Mouse (Mus musculus) bone marrow macrophage, adult 2 months (primary cell): Measurements from ENCODE around the gene Fancl. TPM values are rescaled to one million over a fixed set of nuclear protein-coding genes. Genes with fewer than 3 reads are reported as not detected.

Experiments used
- H3K27ac ChIP-seq: 2 replicates; pipeline ENCODE4 v1.5.1; 2012; ENCODE audit warnings: low read depth, low read length; ENCODE audit not compliant: insufficient read depth
- H3K4me1 ChIP-seq: 2 replicates; pipeline ENCODE4 v1.6.1; 2012; ENCODE audit warnings: low read length; ENCODE audit not compliant: control insufficient read depth, insufficient read depth
- H3K4me3 ChIP-seq: 2 replicates; pipeline ENCODE4 v1.5.1; 2012; ENCODE audit warnings: mild to moderate bottlenecking, low read length, moderate library complexity; ENCODE audit not compliant: insufficient read depth
- CTCF ChIP-seq: IDR thresholded peaks from 2 replicates; pipeline ENCODE4 v1.5.1; 2012; ENCODE audit warnings: low read depth, mild to moderate bottlenecking, low read length, moderate library complexity
- POLR2A ChIP-seq: IDR thresholded peaks from 2 replicates; pipeline ENCODE4 v1.6.1; 2012; ENCODE audit warnings: mild to moderate bottlenecking, low read depth, low read length, borderline replicate concordance
- polyA plus RNA-seq: library from polyadenylated mRNA; stranded (reverse); fragments of >200 nt; gene quantifications from 2 replicates; pipeline ENCODE4 v1.2.4, GENCODE M21; 2012; ENCODE audit not compliant: missing spikeins, insufficient read depth, insufficient read length

The Fancl gene
- polyA plus RNA-seq, 1 experiment, result 13.3 TPM

- H3K27ac ChIP-seq, result no peak overlapping the region
- no peaks in the 10 kb centered on the region for H3K4me1 ChIP-seq
- no peak for TF ChIP-seq CTCF
- TF ChIP-seq POLR2A, result no peak
- H3K4me3 ChIP-seq, result no peak overlapping the region
These were observed 91.3 kb downstream of the Fancl start for GRCm38 (mm10) chr11:26477037-26477739.

- Histone ChIP-seq H3K27ac (no peak overlapping the region), H3K4me3 (no peak overlapping the region), H3K4me1 (no peaks in the 10 kb centered on the region)
- TF ChIP-seq POLR2A (no peak), CTCF (no peak)
These were observed 95.8 kb downstream of the Fancl start for GRCm38 (mm10) chr11:26481691-26482242.

- TF ChIP-seq CTCF (no peak), POLR2A (no peak)
- Histone ChIP-seq H3K4me1 (0 out of 2 replicates have a peak, but pooled peaks cover 2% of the 10 kb centered on the region), H3K27ac (no peak overlapping the region), H3K4me3 (no peak overlapping the region)
These were observed 104.0 kb downstream of the Fancl start for GRCm38 (mm10) chr11:26489761-26490466.

GRCm38 (mm10) chr11:26495951-26496350 is 110.0 kb downstream of the Fancl start:
- no peak for TF ChIP-seq CTCF
- TF ChIP-seq POLR2A, result no peak
- Histone ChIP-seq H3K27ac (no peak overlapping the region), H3K4me1 (0 out of 2 replicates have a peak, but pooled peaks cover 2% of the 10 kb centered on the region)

GRCm38 (mm10) chr11:26513683-26514082 is 127.7 kb downstream of the Fancl start:
- no peaks in the 10 kb centered on the region for H3K4me1 ChIP-seq
- H3K27ac ChIP-seq, result no peak overlapping the region
- TF ChIP-seq CTCF (no peak), POLR2A (no peak)
- no peak overlapping the region for H3K4me3 ChIP-seq

More at GRCm38 (mm10) chr11:26495951-26496350, 110.0 kb downstream of the Fancl start:
- H3K4me3 ChIP-seq, result no peak overlapping the region

GRCm38 (mm10) chr11:26516086-26516485 is 130.2 kb downstream of the Fancl start:
- H3K27ac ChIP-seq, result no peak overlapping the region
- H3K4me1 ChIP-seq, result no peaks in the 10 kb centered on the region
- H3K4me3 ChIP-seq, result no peak overlapping the region
- no peak for TF ChIP-seq POLR2A
- no peak for TF ChIP-seq CTCF

- no peak overlapping the region for H3K4me3 ChIP-seq
- no peak overlapping the region for H3K27ac ChIP-seq
- H3K4me1 ChIP-seq, result no peaks in the 10 kb centered on the region
- TF ChIP-seq CTCF, result no peak
- TF ChIP-seq POLR2A, result no peak
These were observed 133.1 kb downstream of the Fancl start for GRCm38 (mm10) chr11:26518991-26519390.

Other genes starting within 250 kb of the Fancl start
- gene 5730522E02Rik, start 175.4 kb upstream of the Fancl start, polyA plus RNA-seq, result 0.64 TPM in 1 of 2 replicates, not detected in the other
- gene Gm6899, start 207.1 kb downstream of the Fancl start, polyA plus RNA-seq, result not detected in 2 replicates
- 59.0 and 67.8 TPM in 2 replicates for gene Vrk2, start 207.9 kb downstream of the Fancl start, polyA plus RNA-seq